Mouse (Mus musculus) ovary, postnatal 10 days (tissue): Measurements from ENCODE around the gene Rab3il1.

Source experiments
- DNase-seq: peaks from one replicate; pipeline ENCODE4 v3.0.0; 2022; ENCODE audit warnings: low spot score

Gene Rab3il1

DNA sequence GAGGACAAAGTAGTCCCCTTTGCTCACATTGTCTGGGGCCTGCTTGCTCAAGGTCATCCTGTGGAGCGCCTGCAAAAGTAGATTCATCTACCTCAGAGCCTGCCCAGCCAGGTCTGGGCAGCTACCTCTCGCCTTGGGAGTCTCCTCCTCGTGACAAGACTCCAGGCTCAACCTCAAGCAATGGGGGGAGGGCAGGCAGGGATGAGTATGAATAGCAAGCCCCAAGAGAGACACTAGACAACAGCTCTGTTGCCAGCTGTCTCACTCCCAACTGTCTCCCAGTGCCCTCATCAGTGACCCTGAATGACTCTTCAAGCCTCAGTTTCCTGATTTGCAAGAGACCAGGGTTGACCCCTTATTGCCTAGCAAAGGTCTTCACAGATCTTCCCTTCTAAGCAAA lies 11.9 kb downstream of the Rab3il1 start:
- DNase-seq: no peak

DNA sequence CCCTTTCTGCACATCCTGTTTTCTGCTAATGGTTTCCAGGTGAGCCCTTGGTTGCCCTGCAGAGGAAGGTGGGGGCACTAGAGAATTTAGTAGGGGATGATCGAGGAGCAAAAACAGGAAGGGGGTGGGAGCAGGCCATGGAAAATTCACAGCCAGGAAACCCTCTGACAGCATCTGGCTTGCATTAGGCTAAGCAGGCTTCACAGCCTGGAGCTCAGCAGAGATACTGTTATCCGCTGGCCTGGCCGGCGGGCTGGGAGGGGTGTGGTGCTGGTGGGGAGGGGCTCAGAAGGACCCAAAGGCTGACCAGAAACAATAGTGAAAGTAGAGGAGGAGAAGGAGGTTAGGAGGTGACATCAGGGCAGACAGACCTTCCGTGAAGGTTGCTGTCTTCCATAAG lies 12.4 kb downstream of the Rab3il1 start:
- no peak for DNase-seq

DNA sequence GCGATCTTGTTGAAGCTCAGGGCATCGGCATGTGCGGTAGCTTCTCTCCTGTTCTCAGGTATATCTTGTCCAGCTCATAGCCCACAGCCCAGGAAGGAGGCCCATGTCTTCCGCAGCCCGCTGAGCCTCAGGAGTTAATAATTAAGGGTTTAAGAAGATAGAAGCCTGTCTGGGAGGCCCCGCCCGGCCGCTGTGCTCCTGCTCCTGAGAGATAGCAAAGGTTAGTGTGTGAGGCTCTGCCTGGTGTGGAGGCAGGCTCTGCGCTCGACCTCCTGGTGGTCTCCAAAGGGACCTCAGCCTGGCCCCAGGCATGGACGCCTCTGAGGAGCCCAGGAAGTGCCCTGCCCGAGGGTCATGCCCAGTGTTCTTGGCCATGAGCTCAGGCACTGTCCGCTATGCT lies 13.4 kb downstream of the Rab3il1 start:
- DNase-seq: no peak

DNA sequence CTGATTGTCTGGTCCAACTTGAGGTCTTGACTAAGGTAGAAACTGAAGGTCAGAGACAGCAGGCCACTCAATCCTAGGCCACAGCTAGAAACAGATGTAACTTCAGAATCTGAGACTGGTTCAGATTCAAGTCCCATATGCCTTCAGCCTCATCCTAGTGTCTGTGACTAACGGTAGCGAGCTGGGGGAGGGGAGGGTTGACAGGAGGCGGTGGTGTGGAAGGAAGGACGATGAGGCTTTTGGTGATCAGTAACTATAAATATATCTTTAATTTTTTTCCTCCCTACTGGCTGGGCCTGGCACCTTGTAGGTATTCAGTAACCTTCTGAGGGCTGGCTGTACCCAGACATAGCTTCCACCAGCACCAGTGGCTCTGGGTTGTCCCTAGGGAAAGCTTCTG lies 14.0 kb downstream of the Rab3il1 start:
- DNase-seq: no peak

DNA sequence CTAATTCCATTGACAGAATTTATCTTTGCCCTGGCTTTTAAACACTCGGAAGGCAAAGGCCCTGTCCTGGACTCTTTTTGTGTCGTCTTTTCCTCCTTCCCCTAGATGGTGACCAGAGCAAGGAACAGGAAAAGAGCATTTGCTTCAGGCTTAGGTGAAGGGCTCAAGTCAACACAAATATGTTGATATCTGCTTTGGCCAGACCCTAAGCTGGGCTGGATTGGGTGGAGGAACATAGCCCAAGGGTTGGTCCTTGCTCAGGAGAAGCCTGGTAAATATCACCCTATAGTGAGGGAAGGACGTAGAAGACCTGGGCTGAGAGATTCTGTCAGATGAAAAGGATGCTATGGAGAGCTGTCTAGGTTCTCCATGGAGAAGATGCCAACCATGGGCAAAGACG lies 14.7 kb downstream of the Rab3il1 start:
- no peak for DNase-seq

DNA sequence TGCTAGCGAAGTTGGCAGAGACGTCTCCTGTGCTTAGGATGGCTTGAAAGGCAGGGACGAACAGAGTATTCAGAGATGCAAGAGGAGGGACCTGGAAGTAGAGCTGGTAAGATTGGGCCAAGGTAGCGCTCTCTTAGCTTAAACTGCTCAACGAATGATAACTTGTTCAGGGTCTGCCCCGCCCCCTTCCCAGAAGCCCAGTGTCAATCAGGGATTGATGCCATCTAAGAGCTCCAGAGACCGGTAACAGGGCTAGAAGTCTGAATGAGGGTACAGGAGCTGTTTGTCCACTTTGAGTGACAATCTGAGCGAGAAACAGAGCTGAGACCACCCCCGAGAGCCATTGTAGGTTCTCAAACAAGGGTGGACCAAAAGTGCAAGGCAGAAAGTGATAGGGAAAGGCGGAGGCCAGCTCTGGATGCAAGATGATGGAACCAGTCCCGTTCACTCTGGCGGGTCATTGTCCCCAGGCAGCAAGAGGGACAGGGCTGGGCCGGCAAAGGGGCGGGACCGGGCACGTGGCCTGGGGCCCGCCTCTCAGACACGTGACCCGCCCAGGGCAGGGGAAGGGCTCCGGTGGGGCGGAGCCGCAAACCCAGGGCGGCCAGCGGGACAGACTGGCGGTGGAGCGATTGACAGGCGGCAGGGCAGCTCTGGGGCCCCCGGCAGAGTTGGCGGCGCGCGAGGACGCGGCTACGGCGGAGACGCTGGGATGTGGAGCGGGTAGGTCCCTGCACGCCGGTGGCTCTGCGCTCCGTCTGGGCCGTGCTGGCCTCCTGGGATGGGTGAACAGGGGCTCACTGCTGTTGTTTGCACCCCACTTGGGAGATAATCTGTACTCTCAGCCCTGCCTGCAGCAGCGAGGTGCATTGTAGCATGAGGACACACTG lies 16.4 kb downstream of the Rab3il1 start:
- peak; percentile 75 for DNase-seq

DNA sequence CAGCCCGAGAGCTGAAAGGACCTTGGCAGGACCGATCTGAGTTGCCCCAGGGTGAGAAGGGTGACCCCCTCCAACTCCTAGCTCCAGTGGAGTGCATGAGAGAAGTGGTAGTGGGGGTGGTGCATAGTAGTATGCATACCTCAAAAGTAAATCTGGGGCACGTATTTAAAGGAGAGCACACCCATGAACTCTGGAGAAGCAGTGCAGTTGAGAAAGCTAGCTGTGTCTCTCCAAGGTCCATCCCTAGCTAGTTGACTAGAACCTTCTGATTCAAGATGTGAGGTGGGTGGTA lies 17.0 kb downstream of the Rab3il1 start:
- DNase-seq: no peak

DNA sequence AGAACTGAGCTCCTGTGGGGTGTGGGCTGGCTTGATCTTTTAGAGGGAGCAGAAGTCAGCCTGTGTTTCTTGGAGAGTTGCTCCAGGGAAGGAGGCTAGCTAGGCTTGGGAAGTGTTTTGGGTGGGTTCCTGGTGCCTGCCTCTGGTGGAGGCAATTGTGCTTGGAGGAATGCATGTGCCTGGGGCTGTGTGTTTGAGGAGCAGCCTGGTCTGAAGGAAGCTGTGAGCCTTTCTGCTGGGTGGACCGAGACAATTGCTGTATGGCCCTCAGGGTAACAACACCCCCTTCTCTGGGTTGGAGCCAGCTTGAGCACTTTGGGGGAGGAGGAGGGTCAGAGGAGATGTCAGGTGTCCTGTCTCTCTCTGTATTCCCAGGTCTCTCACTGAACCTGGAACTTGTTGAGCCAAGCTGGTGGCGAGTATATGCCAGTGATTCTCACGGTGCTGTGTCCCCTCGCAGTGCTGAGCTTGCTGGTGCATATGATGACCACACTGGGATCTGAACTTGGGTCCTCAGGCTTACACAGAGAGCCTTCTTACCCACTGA lies 17.8 kb downstream of the Rab3il1 start:
- no peak for DNase-seq

DNA sequence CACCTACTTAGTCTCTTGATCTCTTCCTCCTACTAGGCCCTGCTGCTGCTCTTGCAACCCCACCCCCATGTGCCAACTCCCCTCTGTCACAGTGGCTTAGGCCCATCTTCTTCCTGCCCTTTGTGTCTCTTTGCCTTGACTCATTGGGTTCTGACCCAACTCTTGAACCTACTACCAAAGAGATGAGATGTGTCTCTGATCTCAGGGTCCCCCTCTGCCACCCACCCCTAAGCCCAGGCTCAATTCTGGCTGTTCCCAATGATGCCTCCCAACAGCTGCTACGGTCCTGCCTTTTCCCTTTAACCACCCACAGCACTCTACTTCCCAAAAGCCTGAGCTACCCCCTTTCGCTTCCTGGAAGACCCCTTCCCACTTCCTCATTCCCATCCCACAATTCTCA lies 20.5 kb downstream of the Rab3il1 start:
- DNase-seq: no peak

DNA sequence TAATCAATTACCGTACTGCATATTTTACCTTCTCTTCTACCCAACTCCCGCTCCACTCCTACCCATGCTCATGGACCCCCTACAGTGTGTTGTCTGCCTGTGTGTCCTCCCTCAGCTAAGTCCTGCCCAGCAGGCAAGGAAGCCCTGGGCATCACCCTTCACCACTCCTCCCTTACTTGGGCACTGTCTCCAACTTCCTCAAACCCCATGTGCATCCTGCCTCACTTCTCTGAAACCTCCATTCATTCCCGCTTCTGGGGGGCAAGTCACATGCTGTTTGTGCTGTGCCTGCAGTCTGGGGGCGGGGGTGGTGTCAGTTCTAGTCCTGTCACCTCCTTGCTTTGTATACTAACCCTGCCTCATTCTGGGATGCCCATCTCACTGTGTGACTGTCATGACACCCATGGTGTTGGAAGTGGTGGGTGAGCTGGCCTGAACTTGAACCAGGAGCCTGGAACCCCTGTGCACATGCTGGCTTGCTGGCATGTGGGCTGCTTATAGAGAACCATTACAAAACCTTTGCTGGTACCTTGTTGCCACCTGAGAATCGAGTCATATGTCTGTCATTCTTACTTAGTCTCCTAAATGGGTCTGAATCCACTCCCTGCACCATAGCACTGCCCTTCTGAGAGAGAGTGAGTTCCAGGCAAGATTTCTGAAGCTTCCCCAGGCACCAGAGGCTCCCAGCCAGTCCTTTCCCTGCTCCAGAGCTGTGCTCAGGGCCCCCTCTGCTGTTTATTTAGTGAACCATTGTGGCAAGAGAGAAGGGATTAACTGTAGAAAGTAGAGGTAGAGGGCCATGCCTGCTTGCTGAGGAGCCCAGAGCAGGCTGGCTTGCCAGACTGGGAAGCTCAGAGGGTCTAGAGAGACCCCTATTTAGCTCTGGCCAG lies 21.2 kb downstream of the Rab3il1 start:
- DNase-seq: no peak

DNA sequence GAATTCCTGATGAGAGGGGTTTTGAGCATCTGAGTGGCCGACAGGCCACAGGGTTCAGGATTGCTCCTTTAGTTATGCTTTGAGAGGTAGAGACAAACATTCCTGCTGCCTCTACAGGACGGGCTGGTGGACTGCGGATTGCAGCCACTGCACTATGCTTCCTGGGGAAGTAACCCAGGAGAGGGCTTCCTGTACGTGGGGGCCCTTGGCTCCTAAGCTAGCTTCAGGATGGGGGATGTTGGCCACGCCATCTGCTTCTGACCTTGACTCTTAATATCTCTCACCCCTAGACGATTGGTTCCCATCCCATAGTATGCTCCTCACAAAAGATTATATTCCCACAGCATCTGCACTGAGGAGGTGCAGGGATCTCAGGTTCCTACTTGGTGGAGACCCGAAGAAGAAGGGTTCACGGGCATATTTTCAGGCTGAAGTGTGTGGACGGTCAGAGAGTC lies 21.9 kb downstream of the Rab3il1 start:
- DNase-seq: no peak

DNA sequence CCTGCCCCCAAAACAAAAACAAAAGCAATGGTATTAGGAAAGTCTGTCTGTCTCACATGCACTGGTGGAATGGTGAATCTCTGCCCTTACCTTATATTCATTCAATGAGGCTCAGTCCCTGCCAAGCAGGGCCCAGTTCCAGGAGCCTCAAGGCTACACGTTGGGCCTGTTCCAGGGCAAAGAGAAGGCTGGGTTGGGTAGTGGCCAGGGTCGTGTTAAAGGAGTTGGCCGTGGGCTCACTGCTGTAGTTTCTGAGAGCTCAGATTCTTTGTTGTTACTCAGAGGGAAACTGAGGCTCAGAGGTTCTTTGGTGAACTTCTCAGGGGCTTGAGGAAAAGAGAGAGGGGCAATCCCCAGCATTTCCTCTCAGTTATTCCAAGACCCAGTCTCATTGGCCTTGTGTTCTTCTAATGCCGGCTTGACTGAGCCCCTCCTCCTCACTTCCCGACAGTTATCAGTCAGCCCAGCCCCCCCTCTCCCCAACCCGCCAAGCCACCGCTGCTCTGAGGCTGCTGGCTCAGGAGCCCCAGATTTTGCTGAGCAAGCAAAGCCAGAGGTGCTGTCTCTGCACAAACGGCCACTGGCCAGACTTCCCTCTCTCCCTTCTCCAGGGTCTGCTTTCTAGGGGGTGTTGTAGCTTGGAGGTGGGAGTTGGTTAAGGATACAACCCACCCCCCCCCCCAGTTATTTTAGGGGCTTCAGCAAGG lies 23.9 kb downstream of the Rab3il1 start:
- DNase-seq: no peak

DNA sequence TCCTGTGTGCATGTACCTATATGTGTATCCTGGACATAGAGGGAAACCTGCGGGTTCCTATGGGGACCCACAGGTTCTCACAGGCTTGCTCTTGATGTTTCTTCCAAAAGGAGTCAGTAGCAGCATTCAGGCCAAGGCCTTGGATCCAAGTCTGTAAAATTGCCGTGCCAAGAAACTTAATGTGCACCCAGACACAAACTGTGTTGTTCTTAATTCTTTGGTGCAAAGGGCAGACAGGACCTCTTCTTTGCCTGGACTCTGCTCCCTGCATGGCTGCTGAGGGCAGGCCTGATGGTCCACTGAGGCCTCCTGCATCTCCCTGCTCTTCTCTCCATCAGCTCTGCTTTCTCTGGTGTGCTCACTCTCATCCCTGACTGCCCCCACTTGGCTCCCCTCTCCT lies 28.3 kb downstream of the Rab3il1 start:
- DNase-seq: no peak

DNA sequence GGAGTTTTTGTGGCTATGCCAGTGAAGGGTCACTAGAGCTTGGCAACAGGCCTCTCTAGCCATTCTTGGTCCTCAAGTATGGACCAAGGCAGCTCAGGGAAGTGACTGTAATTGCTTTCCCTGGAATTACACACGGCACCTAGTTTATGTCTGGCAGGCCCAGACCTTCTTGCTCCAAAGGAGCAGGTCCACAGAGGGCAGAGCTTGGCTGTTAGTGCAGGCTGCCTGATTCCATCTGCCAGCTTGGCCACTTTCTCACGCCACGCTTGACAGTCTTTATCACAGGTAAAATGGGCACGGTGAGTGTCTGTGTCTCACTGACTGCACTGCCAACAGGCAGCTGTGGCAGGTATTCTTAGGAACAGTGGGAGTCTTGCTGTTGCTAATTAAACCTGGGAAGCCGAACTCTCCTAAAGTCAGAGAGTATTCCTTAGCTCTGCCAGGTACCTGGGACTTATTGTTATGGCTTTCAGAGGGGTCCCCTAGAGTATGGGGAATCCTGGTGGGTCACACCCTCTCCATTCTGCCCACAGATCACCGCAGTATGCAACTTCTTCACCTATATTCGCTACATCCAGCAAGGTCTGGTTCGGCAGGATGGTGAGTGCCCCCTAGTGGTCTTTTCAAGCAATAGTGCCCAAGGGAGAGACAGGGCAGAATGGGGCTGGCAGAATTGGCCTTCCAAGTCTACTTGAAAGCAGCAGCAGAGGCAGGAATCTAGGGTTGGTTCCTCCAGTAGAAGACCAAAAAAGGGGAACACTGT lies 31.9 kb downstream of the Rab3il1 start:
- no peak for DNase-seq

DNA sequence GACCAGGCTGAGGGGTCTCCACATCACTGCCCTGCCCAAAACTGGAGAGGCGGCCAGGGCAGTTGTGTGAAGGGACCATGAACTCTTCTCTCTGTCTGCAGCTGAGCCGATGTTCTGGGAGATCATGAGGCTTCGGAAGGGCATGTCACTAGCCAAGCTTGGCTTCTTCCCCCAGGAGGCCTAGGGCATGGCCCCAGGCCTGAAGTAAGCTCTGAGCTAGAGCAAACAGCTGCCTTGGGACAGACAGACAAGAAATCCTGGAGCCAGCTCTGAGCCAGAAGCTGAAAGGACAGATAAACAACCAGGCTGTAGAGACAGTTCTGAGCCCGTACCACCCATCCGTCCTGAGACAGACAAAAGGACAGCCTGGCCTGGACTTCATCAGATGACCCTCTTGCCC lies 32.9 kb downstream of the Rab3il1 start:
- DNase-seq: no peak

DNA sequence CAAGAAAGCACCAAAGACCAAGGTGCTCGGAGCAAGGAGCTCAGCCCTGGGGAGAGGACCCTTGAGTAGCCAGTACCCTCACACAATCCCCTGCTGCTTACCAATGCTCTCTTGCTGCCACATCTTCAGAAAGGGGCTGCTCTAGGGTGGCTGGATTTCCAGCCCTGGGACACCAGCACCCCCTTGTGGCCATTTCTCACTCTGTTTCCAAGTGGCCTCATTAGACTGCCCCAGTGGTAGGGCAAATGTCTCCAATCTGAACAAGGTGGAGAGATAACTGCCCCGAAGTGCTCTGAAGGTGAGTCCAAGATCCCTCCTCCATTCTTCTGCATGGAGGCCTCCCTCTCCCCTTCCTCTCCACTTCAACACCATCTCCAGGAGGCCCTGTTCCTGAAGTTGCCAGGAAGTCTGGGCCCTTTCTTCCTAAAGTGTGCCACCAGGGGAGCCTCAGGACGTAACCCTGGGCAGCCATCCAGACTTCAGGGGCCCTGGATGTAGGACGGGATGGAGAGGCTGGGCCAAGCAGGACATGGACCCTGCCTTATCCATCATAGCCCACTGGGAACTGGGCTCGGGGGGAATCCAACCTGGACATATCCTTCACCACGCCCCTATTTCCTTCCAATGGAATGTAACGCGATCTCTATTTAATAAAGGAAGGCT lies 33.4 kb downstream of the Rab3il1 start:
- DNase-seq: peak; percentile 76

DNA sequence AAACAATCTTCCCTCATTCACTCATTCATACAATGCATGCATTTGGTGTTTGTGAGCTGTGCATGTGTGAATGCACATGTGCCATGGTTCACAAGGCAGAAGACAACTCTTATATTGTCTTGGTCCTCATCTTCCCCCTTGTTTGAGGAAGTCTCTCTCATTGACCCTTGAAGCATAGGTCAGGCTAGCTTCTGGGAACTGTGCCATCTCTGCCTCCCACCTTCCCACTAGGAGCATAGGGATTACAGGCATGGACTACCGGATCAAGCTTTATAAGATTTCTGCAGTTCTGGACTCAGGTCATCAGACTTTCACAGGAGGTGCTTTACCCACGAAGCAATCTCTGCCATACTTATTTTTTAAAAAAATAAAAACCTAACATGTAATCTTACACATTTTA lies 36.1 kb downstream of the Rab3il1 start:
- no peak for DNase-seq

DNA sequence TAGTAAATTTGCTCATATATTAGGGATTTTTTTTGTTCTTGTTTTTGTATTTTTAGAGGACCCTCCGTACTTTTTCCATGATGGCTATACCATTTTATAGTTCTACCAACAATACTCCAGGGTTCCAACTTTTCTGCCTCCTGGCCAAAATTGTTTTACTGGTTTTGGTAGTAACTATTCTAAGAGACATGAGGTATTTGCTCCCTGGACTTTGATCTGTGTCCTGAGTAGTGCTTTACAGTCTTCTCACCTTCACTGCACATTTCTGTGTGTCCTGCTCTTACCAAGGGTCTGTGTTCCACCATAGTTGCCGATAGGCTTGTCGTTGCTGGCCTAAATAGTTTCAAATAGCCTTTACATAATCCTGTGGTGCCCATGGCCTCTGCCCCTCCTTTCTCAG lies 36.9 kb downstream of the Rab3il1 start:
- no peak for DNase-seq

DNA sequence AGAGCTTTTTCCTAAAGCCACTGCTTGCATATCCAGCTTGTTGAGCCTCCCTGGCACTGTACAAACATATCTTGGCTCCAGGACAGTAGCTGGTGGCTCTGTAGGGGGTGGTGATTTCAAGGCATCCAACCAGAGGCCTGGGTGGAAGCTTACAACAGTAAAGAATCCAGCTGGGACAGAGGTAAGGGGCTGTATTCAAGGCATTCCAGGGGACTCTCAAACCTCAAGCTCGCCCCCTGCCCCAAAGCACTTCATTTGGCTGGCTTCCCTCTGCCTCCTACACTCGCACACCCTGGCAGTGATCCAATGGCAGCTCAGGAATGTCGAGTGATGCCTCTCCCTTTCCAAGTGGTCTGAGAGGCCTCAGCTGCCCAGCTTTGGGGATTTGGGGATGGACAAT lies 37.4 kb downstream of the Rab3il1 start:
- no peak for DNase-seq

DNA sequence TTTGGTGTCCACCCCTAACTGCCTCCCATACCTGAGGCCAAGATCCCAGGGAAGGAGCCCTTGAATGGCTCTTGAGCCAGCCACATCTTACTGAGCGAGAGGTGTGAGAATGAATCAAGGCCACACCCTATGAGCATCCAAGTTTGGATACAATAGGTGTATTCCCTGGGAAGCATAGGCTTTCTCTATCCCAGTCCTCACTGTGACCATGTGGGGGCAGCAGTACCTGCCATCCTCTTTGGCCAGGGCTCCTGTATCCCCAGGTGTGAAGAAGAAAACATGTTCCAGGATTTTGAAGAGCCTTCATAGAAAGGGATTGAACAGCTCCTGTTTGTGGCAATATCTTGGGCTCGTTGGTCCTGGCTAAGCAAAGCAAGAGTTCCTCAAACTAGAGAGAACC lies 38.1 kb downstream of the Rab3il1 start:
- DNase-seq: no peak

DNA sequence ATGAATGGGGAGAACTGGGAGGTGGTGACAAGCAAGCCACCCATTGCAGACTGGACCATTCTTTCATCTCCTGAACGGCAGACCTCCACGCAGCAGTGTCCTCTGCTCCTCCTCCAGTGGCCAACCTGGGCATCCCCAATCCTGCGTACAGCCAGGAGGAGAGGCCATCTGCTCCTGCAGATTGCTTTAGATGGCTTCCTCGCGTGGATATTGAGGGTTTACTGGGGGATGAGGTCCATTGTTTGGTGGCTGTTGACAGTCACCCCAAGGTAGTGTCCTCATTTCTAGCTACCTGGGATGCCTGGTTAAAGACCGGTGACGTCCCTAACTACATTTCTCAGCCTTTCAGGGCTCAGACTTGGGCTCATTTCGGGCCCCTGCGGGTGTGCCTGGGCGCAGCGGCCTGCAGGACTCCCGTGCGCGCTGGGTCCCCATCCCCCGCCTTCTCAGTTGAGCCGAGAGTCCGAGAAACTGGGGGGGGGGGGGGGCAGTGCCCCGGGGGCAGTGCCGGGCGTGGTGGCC lies 39.5 kb downstream of the Rab3il1 start:
- no peak for DNase-seq
